Mouse (Mus musculus) ES-E14 (cell line): ENCODE measurements at regions not wholly inside any gene's neighbourhood (a gene's known extent, or its start where the extent isn't known, plus 50 kb on each side); places are given as distances from the start of the nearest gene placed in this dataset.

Source experiments
- DNase-seq: peaks from one replicate; pipeline ENCODE4 v3.0.0-alpha.2; 2013; ENCODE audit warnings: low read depth, low spot score
- H3K27ac ChIP-seq: 2 replicates; pipeline ENCODE4 v1.5.1; 2012; ENCODE audit warnings: low read depth, mild to moderate bottlenecking, low read length, moderate library complexity, mixed read lengths; ENCODE audit not compliant: poor library complexity, insufficient read depth, severe bottlenecking
- H3K36me3 ChIP-seq: 2 replicates; pipeline ENCODE4 v1.6.1; 2012; ENCODE audit warnings: mild to moderate bottlenecking, low read length, moderate library complexity, mixed read lengths; ENCODE audit not compliant: control insufficient read depth, poor library complexity, insufficient read depth, severe bottlenecking
- H3K4me1 ChIP-seq, 2 experiments: fragments of 150-350 bp in 1 of 2; sonication (generic) in 1 of 2; 2 replicates each; pipeline ENCODE4 v1.6.1; 2012; ENCODE audit warnings: low read length in 2 of 2, mild to moderate bottlenecking in 1 of 2, mixed read lengths in 1 of 2; ENCODE audit not compliant: control insufficient read depth in 2 of 2, insufficient read depth in 2 of 2, poor library complexity in 1 of 2
- H3K4me3 ChIP-seq, 2 experiments: fragments of 150-350 bp in 1 of 2; sonication (generic) in 1 of 2; 2 replicates each; pipeline ENCODE4 v1.5.1; 2012; ENCODE audit warnings: low read length in 2 of 2, low read depth in 1 of 2, mild to moderate bottlenecking in 1 of 2, mixed read lengths in 1 of 2; ENCODE audit not compliant: insufficient read depth in 1 of 2, poor library complexity in 1 of 2, severe bottlenecking in 1 of 2
- H3K9ac ChIP-seq: 2 replicates; pipeline ENCODE4 v1.6.1; 2012; ENCODE audit warnings: low read depth, mild to moderate bottlenecking, low read length, mixed read lengths; ENCODE audit not compliant: poor library complexity, insufficient read depth, severe bottlenecking
- H3K9me3 ChIP-seq: fragments of 150-350 bp; sonication (generic); 2 replicates; pipeline ENCODE4 v1.6.1; 2012; ENCODE audit warnings: low read depth, mild to moderate bottlenecking, low read length; ENCODE audit not compliant: control insufficient read depth, insufficient read depth
- CHD2 ChIP-seq: IDR thresholded peaks from 2 replicates; pipeline ENCODE4 v1.6.1; 2014; ENCODE audit warnings: mild to moderate bottlenecking, low read depth, low read length, inconsistent platforms
- HCFC1 ChIP-seq: IDR thresholded peaks from 2 replicates; pipeline ENCODE4 v1.6.1; 2012; ENCODE audit warnings: low read length, inconsistent platforms, borderline replicate concordance; ENCODE audit not compliant: insufficient read depth
- MAFK ChIP-seq: IDR thresholded peaks from 2 replicates; pipeline ENCODE4 v1.6.1; 2014; ENCODE audit warnings: mild to moderate bottlenecking, low read depth, low read length, inconsistent platforms; ENCODE audit not compliant: insufficient read depth
- ZC3H11A ChIP-seq: IDR thresholded peaks from 2 replicates; pipeline ENCODE4 v1.6.1; 2012; ENCODE audit warnings: low read depth, mild to moderate bottlenecking, inconsistent platforms, low read length, borderline replicate concordance
- ZNF384 ChIP-seq: IDR thresholded peaks from 2 replicates; pipeline ENCODE4 v1.6.1; 2012; ENCODE audit warnings: low read depth, low read length, inconsistent platforms
- in situ Hi-C, 2 experiments: fragments of 600-800 bp; cut with MboI; formaldehyde crosslinking; loops; one replicate each; pipeline ENCODE4 v1.15.1; 2025; ENCODE audit warnings: low sequenced_read_pairs in 2 of 2, inconsistent platforms in 1 of 2; ENCODE audit not compliant: unreplicated experiment in 2 of 2

GRCm38 (mm10) chr5:26563291-26563690, 253.7 kb upstream of the Dpp6 start:
- no peaks in the 10 kb centered on the region for H3K36me3 ChIP-seq
- TF ChIP-seq CHD2 (no peak), MAFK (no peak), ZC3H11A (no peak), HCFC1 (no peak), ZNF384 (no peak)
- H3K4me1 ChIP-seq, result no peaks in the 10 kb centered on the region
- H3K9me3 ChIP-seq, result no peaks in the 10 kb centered on the region
- in situ Hi-C loops, result no loop called here
- no peak overlapping the region for H3K9ac ChIP-seq
- DNase-seq, result no peak
- no peak overlapping the region for H3K4me3 ChIP-seq
- no peak overlapping the region for H3K27ac ChIP-seq

GRCm38 (mm10) chr5:26564056-26564455, 252.9 kb upstream of the Dpp6 start:
- TF ChIP-seq MAFK, result no peak
- Histone ChIP-seq H3K4me1 (no peaks in the 10 kb centered on the region), H3K9me3 (no peaks in the 10 kb centered on the region), H3K36me3 (no peaks in the 10 kb centered on the region), H3K9ac (no peak overlapping the region), H3K4me3 (no peak overlapping the region), H3K27ac (no peak overlapping the region)
- DNase-seq, result no peak
- in situ Hi-C loops, result no loop called here

- no peaks in the 10 kb centered on the region for H3K4me1 ChIP-seq
- no peak overlapping the region for H3K9ac ChIP-seq
- no peak overlapping the region for H3K27ac ChIP-seq
- no peak overlapping the region for H3K4me3 ChIP-seq
- no peak for DNase-seq
- H3K36me3 ChIP-seq, result no peaks in the 10 kb centered on the region
- TF ChIP-seq CHD2, result no peak
- no peaks in the 10 kb centered on the region for H3K9me3 ChIP-seq
- in situ Hi-C loops, result no loop called here
These were observed 244.3 kb upstream of the Dpp6 start for GRCm38 (mm10) chr5:26572691-26573191.

GRCm38 (mm10) chr5:26573446-26573845, 243.6 kb upstream of the Dpp6 start:
- H3K4me1 ChIP-seq, result no peaks in the 10 kb centered on the region
- no peak overlapping the region for H3K27ac ChIP-seq
- H3K9ac ChIP-seq, result no peak overlapping the region
- DNase-seq, result no peak
- no peaks in the 10 kb centered on the region for H3K36me3 ChIP-seq
- TF ChIP-seq ZC3H11A (no peak), HCFC1 (no peak), MAFK (no peak), ZNF384 (no peak), CHD2 (no peak)
- H3K4me3 ChIP-seq, result no peak overlapping the region
- in situ Hi-C loops, result no loop called here
- no peaks in the 10 kb centered on the region for H3K9me3 ChIP-seq

- Histone ChIP-seq H3K27ac (no peak overlapping the region), H3K9me3 (no peaks in the 10 kb centered on the region), H3K9ac (no peak overlapping the region), H3K36me3 (no peaks in the 10 kb centered on the region), H3K4me3 (no peak overlapping the region), H3K4me1 (peaks cover 0 to 2% of the 10 kb centered on the region in 2 experiments; a peak in 1 of 4 replicates)
- in situ Hi-C loops, result no loop called here
- TF ChIP-seq ZC3H11A (no peak), CHD2 (no peak), HCFC1 (no peak), ZNF384 (no peak), MAFK (no peak)
- DNase-seq, result no peak
These were observed 230.9 kb upstream of the Dpp6 start for GRCm38 (mm10) chr5:26586108-26586507.
